17 mouse cellular contexts compared by ENCODE assay signal in the genomic region with DNA sequence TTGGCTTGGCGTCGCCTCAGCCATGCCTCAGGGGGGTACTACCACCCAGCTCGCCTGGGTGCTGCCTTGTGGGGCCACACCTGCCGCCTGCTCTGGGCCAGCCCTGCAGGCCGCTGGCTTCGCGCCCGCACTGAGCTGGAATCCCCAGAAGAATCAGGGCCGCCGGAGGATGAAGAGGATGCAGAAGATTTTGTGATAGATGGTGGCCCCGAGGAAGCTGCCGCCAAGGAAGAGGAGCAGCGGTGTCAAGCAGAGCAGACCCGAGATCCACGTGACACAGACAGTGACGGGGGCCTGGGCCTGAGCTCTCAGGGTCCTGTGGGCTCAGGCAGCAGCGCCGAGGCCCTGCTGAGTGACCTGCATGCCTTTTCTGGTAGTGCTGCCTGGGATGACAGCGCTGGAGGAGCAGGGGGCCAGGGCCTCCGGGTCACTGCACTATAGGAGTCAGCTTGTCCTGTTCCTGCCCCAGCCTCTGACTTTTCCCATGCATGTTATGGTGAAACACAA. TPM values are rescaled to one million over a fixed set of nuclear protein-coding genes. Genes with fewer than 3 reads are reported as not detected.
DNase-seq lines count a peak whose midpoint lies in the region; ATAC-seq and TF ChIP-seq lines count a peak whose summit lies in the region.
"Had no signal": no experiment of that assay in that cellular context is flagged by ENCODE, and none has a peak within 500 bp of the region (broad histone marks: within the 10 kb centered on the region; RNA-seq: fewer than 3 reads in every experiment).

No protein-coding gene starts in this region.

- no peaks in the 10 kb centered on the region for H3K9me3 ChIP-seq in kidney, embryonic 15.5 days (replicated peaks)
- H3K9me3 ChIP-seq: forebrain, embryonic 15.5 days; lung, embryonic 15.5 days had no signal

- 65% methylated on average over 20 of the region's 20 CpGs for whole genome bisulfite sequencing in kidney, embryonic 15.5 days
- WGBS in thymus, adult 2 months = 20% methylated on average over 20 of the region's 20 CpGs

- peaks cover 82% of the 10 kb centered on the region for H3K36me3 ChIP-seq in kidney, embryonic 15.5 days
- peaks cover 12% of the 10 kb centered on the region for H3K36me3 ChIP-seq in thymus, adult 2 months (ENCODE audit: control insufficient read depth, insufficient read depth, low read length)

- no peak for ATAC-seq in kidney, embryonic 15.5 days (replicated peaks; ENCODE audit: low FRiP score)
- ATAC-seq: forebrain, embryonic 15.5 days had no signal

- TF ChIP-seq CTCF in thymus, adult 2 months (IDR thresholded peaks at IDR 0.05; ENCODE audit: borderline replicate concordance, control insufficient read depth, extremely low read depth, insufficient read depth, low read length, poor library complexity) = no peak

- peak; percentile 16 to 42 for DNase-seq in cerebellum, postnatal 10 days
- no peak for DNase-seq in cerebellum, postnatal 4 days (ENCODE audit: low spot score in 2 of 2)
- no peak for DNase-seq in kidney, adult 18-20 months
- no peak for DNase-seq in thymus, adult 2 months
- DNase-seq in thymus, postnatal 14 days = no peak
- peak; percentile 39 to 63 for DNase-seq in thymus, postnatal 36 days
- no peak for DNase-seq in layer of hippocampus, adult 18-20 months (ENCODE audit: low spot score in 2 of 2)
- DNase-seq: kidney, adult 8-10 months; right cerebral cortex, postnatal 25 days had no signal

- no peak overlapping the region for H3K4me2 ChIP-seq in kidney, embryonic 15.5 days
- H3K4me2 ChIP-seq: forebrain, embryonic 15.5 days; lung, embryonic 15.5 days had no signal

- TF ChIP-seq POLR2A in thymus, adult 2 months (IDR thresholded peaks at IDR 0.05; ENCODE audit: control insufficient read depth, extremely low read depth, insufficient read depth, low read length, poor library complexity) = no peak

- no peak overlapping the region for H3K4me3 ChIP-seq in kidney, embryonic 15.5 days (replicated peaks)
- peak overlapping the region; percentile 80 for H3K4me3 ChIP-seq in thymus, adult 2 months (ENCODE audit: control insufficient read depth, insufficient read depth, low read length)
- H3K4me3 ChIP-seq: forebrain, embryonic 15.5 days; lung, embryonic 15.5 days had no signal

- H3K27me3 ChIP-seq in kidney, embryonic 15.5 days = no peaks in the 10 kb centered on the region
- H3K27me3 ChIP-seq in thymus, adult 2 months (ENCODE audit: control insufficient read depth, insufficient read depth, low read length) = no peaks in the 10 kb centered on the region
- H3K27me3 ChIP-seq: forebrain, embryonic 15.5 days; lung, embryonic 15.5 days had no signal

- H3K9ac ChIP-seq in kidney, embryonic 15.5 days = no peak overlapping the region
- H3K9ac ChIP-seq: forebrain, embryonic 15.5 days; lung, embryonic 15.5 days had no signal

- peak overlapping the region; percentile 55 for H3K27ac ChIP-seq in kidney, embryonic 15.5 days
- H3K27ac ChIP-seq in thymus, adult 2 months (ENCODE audit: control insufficient read depth, insufficient read depth, low read length) = peak overlapping the region; percentile 97
- H3K27ac ChIP-seq: forebrain, embryonic 15.5 days; lung, embryonic 15.5 days; stomach, postnatal 0 days had no signal

- H3K4me1 ChIP-seq in kidney, embryonic 15.5 days = peaks cover 24% of the 10 kb centered on the region
- H3K4me1 ChIP-seq in thymus, adult 2 months (replicated peaks; ENCODE audit: control insufficient read depth, insufficient read depth, low read length) = peaks cover 36% of the 10 kb centered on the region
- H3K4me1 ChIP-seq: forebrain, embryonic 15.5 days; lung, embryonic 15.5 days had no signal

RNA-seq across cellular contexts. Expression of a gene that starts 2.7 kb away (rescaled TPM):
- polyA plus RNA-seq in kidney, embryonic 15.5 days (2015; fragmentation: Nextera tagmentation; extraction: Ambion mirVana) = 0.42 and 1.2 TPM in 2 replicates
- polyA plus RNA-seq in thymus, adult 2 months (2012; rRNA removed) = 1,512 and 1,655 TPM in 2 replicates
- 1 to 10 TPM; 1.6 to 2.5 TPM for total RNA-seq in layer of hippocampus, adult 18-20 months (2021)

RNA-seq across cellular contexts. Expression of a gene that starts 7.0 kb away (rescaled TPM):
- polyA plus RNA-seq in kidney, embryonic 15.5 days (2015; fragmentation: Nextera tagmentation; extraction: Ambion mirVana) = 51.5 and 58.5 TPM in 2 replicates
- 97.8 and 102 TPM in 2 replicates for polyA plus RNA-seq in thymus, adult 2 months (2012; rRNA removed)
- 10 to 100 TPM; 32.7 to 38.3 TPM for total RNA-seq in layer of hippocampus, adult 18-20 months (2021)

RNA-seq across cellular contexts. Expression of a gene that starts 7.7 kb away (rescaled TPM):
- 165 and 174 TPM in 2 replicates for polyA plus RNA-seq in kidney, embryonic 15.5 days (2015; fragmentation: Nextera tagmentation; extraction: Ambion mirVana)
- 508 and 533 TPM in 2 replicates for polyA plus RNA-seq in thymus, adult 2 months (2012; rRNA removed)
- total RNA-seq in layer of hippocampus, adult 18-20 months (2021) = 10 to 100 TPM; 77.0 to 97.3 TPM

RNA-seq across cellular contexts. Expression of a gene that starts 12.3 kb away (rescaled TPM):
- 0.05 and 0.10 TPM in 2 replicates for polyA plus RNA-seq in kidney, embryonic 15.5 days (2015; fragmentation: Nextera tagmentation; extraction: Ambion mirVana)
- 0.26 and 0.53 TPM in 2 replicates for polyA plus RNA-seq in thymus, adult 2 months (2012; rRNA removed)
- under 1 TPM; 0.22 to 0.30 TPM for total RNA-seq in layer of hippocampus, adult 18-20 months (2021)
- total RNA-seq: monocyte, adult 5-6 weeks had no signal
- polyA plus RNA-seq: embryonic facial prominence, embryonic 11.5 days; stomach, postnatal 0 days had no signal

RNA-seq across cellular contexts. Expression of a gene that starts 16.5 kb away (rescaled TPM):
- not detected in 2 replicates for polyA plus RNA-seq in kidney, embryonic 15.5 days (2015; fragmentation: Nextera tagmentation; extraction: Ambion mirVana)
- 0.20 and 0.24 TPM in 2 replicates for polyA plus RNA-seq in thymus, adult 2 months (2012; rRNA removed)
- not detected for total RNA-seq in layer of hippocampus, adult 18-20 months (2021)
- total RNA-seq: left cerebral cortex, postnatal 10 days; monocyte, adult 5-6 weeks had no signal
- polyA plus RNA-seq: activated CD4-positive, CD25-positive, alpha-beta regulatory T cell, adult 4 months; embryonic facial prominence, embryonic 11.5 days; forebrain, embryonic 15.5 days; lung, embryonic 15.5 days; stomach, postnatal 0 days had no signal

Comparison
In these comparisons a context has a peak if more than half of its experiments do, and no peak if none do; other contexts are left out.
1. DNase-seq: peak in cerebellum, postnatal 10 days (2 of 2) and thymus, postnatal 36 days (2 of 2); none in cerebellum, postnatal 4 days (0 of 2), kidney, adult 18-20 months (single experiment), thymus, adult 2 months (single experiment), thymus, postnatal 14 days (single experiment) and layer of hippocampus, adult 18-20 months (0 of 2).
2. RNA of a gene that starts 2.7 kb away (polyA plus RNA-seq): 1,512 to 1,655 TPM in thymus, adult 2 months; 0.42 to 1.2 TPM in kidney, embryonic 15.5 days; every median in the first group is over 100 times any median in the second.